Mouse (Mus musculus): ENCODE results near the gene Galntl6. TPM values are rescaled to one million over a fixed set of nuclear protein-coding genes. Genes with fewer than 3 reads are reported as not detected.

Gene Galntl6
- polyA plus RNA-seq, 1 experiment from 2014 or later: 0.73 TPM

GRCm38 (mm10) chr8:58805190-58805589, 107.2 kb downstream of the Galntl6 start:
- H3K27ac ChIP-seq: no peak overlapping the region
- no peak overlapping the region for H3K4me3 ChIP-seq
- H3K4me1 ChIP-seq: no peaks in the 10 kb centered on the region
- no peak for DNase-seq (ENCODE audit: low spot score)
- H3K27me3 ChIP-seq (ENCODE audit: low read depth, poor library complexity, severe bottlenecking): no peaks in the 10 kb centered on the region
- no peaks in the 10 kb centered on the region for H3K9me3 ChIP-seq (replicated peaks)
- no peaks in the 10 kb centered on the region for H3K36me3 ChIP-seq

- Histone ChIP-seq H3K4me3 (no peak overlapping the region), H3K27me3 (ENCODE audit: low read depth, poor library complexity, severe bottlenecking) (no peaks in the 10 kb centered on the region)
- WGBS: 86% methylated on average over 1 of the region's 1 CpGs
Observed at GRCm38 (mm10) chr8:58801847-58802246, 110.6 kb downstream of the Galntl6 start.

GRCm38 (mm10) chr8:58753769-58754168, 158.7 kb downstream of the Galntl6 start:
- 69% methylated on average over 2 of the region's 2 CpGs for WGBS
- H3K4me1 ChIP-seq: no peaks in the 10 kb centered on the region
- H3K36me3 ChIP-seq: no peaks in the 10 kb centered on the region

More at GRCm38 (mm10) chr8:58801847-58802246, 110.6 kb downstream of the Galntl6 start:
- H3K36me3 ChIP-seq: no peaks in the 10 kb centered on the region
- H3K4me1 ChIP-seq: no peaks in the 10 kb centered on the region
- no peak overlapping the region for H3K27ac ChIP-seq
- no peak for DNase-seq (ENCODE audit: low spot score)
- no peaks in the 10 kb centered on the region for H3K9me3 ChIP-seq (replicated peaks)

GRCm38 (mm10) chr8:58737963-58738362, 174.5 kb downstream of the Galntl6 start:
- H3K4me3 ChIP-seq: no peak overlapping the region
- no peaks in the 10 kb centered on the region for H3K4me1 ChIP-seq
- no peaks in the 10 kb centered on the region for H3K9me3 ChIP-seq (replicated peaks)
- 90% methylated on average over 3 of the region's 3 CpGs for WGBS
- H3K27ac ChIP-seq: no peak overlapping the region
- H3K27me3 ChIP-seq (ENCODE audit: low read depth, poor library complexity, severe bottlenecking): no peaks in the 10 kb centered on the region
- DNase-seq (ENCODE audit: low spot score): no peak
- no peaks in the 10 kb centered on the region for H3K36me3 ChIP-seq

More at GRCm38 (mm10) chr8:58753769-58754168, 158.7 kb downstream of the Galntl6 start:
- no peaks in the 10 kb centered on the region for H3K27me3 ChIP-seq (ENCODE audit: low read depth, poor library complexity, severe bottlenecking)
- DNase-seq (ENCODE audit: low spot score): no peak
- H3K4me3 ChIP-seq: no peak overlapping the region
- H3K27ac ChIP-seq: no peak overlapping the region
- H3K9me3 ChIP-seq (replicated peaks): no peaks in the 10 kb centered on the region; the same call in 1 of the 2 replicates

- WGBS: 93% methylated on average over 3 of the region's 3 CpGs
- DNase-seq (ENCODE audit: low spot score): no peak
- no peak overlapping the region for H3K27ac ChIP-seq
- H3K4me1 ChIP-seq: no peaks in the 10 kb centered on the region
- H3K36me3 ChIP-seq: no peaks in the 10 kb centered on the region
- no peaks in the 10 kb centered on the region for H3K9me3 ChIP-seq (replicated peaks)
- no peaks in the 10 kb centered on the region for H3K27me3 ChIP-seq (ENCODE audit: low read depth, poor library complexity, severe bottlenecking)
- H3K4me3 ChIP-seq: no peak overlapping the region
Observed at GRCm38 (mm10) chr8:58691761-58692160, 220.7 kb downstream of the Galntl6 start.

GRCm38 (mm10) chr8:58677847-58678450, 234.5 kb downstream of the Galntl6 start:
- Histone ChIP-seq H3K9me3 (replicated peaks) (no peaks in the 10 kb centered on the region), H3K4me1 (no peaks in the 10 kb centered on the region), H3K4me3 (no peak overlapping the region), H3K27ac (no peak overlapping the region), H3K36me3 (no peaks in the 10 kb centered on the region), H3K27me3 (ENCODE audit: low read depth, poor library complexity, severe bottlenecking) (no peaks in the 10 kb centered on the region)
- WGBS: 56% methylated on average over 6 of the region's 6 CpGs
- DNase-seq (ENCODE audit: low spot score): no peak

GRCm38 (mm10) chr8:58669075-58669474, 243.4 kb downstream of the Galntl6 start:
- Histone ChIP-seq H3K27ac (no peak overlapping the region), H3K9me3 (replicated peaks) (no peaks in the 10 kb centered on the region), H3K27me3 (ENCODE audit: low read depth, poor library complexity, severe bottlenecking) (no peaks in the 10 kb centered on the region), H3K4me3 (no peak overlapping the region), H3K36me3 (no peaks in the 10 kb centered on the region), H3K4me1 (no peaks in the 10 kb centered on the region)
- no peak for DNase-seq (ENCODE audit: low spot score)
- 83% methylated on average over 2 of the region's 2 CpGs for WGBS

- no peaks in the 10 kb centered on the region for H3K4me1 ChIP-seq
- no peak for DNase-seq (ENCODE audit: low spot score)
Observed at GRCm38 (mm10) chr8:58660019-58660418, 252.4 kb downstream of the Galntl6 start.

GRCm38 (mm10) chr8:58655631-58656030, 256.8 kb downstream of the Galntl6 start:
- WGBS: 77% methylated on average over 4 of the region's 4 CpGs
- H3K36me3 ChIP-seq: no peaks in the 10 kb centered on the region
- no peaks in the 10 kb centered on the region for H3K4me1 ChIP-seq
- DNase-seq (ENCODE audit: low spot score): no peak
- H3K27ac ChIP-seq: no peak overlapping the region
- no peaks in the 10 kb centered on the region for H3K27me3 ChIP-seq (ENCODE audit: low read depth, poor library complexity, severe bottlenecking)
- H3K9me3 ChIP-seq (replicated peaks): no peaks in the 10 kb centered on the region
- no peak overlapping the region for H3K4me3 ChIP-seq

More at GRCm38 (mm10) chr8:58660019-58660418, 252.4 kb downstream of the Galntl6 start:
- Histone ChIP-seq H3K4me3 (no peak overlapping the region), H3K9me3 (replicated peaks) (no peaks in the 10 kb centered on the region), H3K27ac (no peak overlapping the region), H3K27me3 (ENCODE audit: low read depth, poor library complexity, severe bottlenecking) (no peaks in the 10 kb centered on the region), H3K36me3 (no peaks in the 10 kb centered on the region)

- no peak overlapping the region for H3K27ac ChIP-seq
- H3K27me3 ChIP-seq (ENCODE audit: low read depth, poor library complexity, severe bottlenecking): no peaks in the 10 kb centered on the region
- 59% methylated on average over 4 of the region's 4 CpGs for WGBS
- H3K4me3 ChIP-seq: no peak overlapping the region
- H3K4me1 ChIP-seq: no peaks in the 10 kb centered on the region
- no peak for DNase-seq (ENCODE audit: low spot score)
- no peaks in the 10 kb centered on the region for H3K36me3 ChIP-seq
- H3K9me3 ChIP-seq (replicated peaks): no peaks in the 10 kb centered on the region
Observed at GRCm38 (mm10) chr8:58606451-58606850, 306.0 kb downstream of the Galntl6 start.

GRCm38 (mm10) chr8:58604751-58605150, 307.7 kb downstream of the Galntl6 start:
- DNase-seq (ENCODE audit: low spot score): no peak
- Histone ChIP-seq H3K4me3 (no peak overlapping the region), H3K9me3 (replicated peaks) (no peaks in the 10 kb centered on the region), H3K27me3 (ENCODE audit: low read depth, poor library complexity, severe bottlenecking) (no peaks in the 10 kb centered on the region), H3K36me3 (no peaks in the 10 kb centered on the region), H3K27ac (no peak overlapping the region), H3K4me1 (no peaks in the 10 kb centered on the region)
- WGBS: 90% methylated on average over 4 of the region's 4 CpGs

- DNase-seq (ENCODE audit: low spot score): no peak
- H3K27me3 ChIP-seq (ENCODE audit: low read depth, poor library complexity, severe bottlenecking): no peaks in the 10 kb centered on the region
- no peaks in the 10 kb centered on the region for H3K9me3 ChIP-seq (replicated peaks)
- H3K4me3 ChIP-seq: no peak overlapping the region
- H3K36me3 ChIP-seq: no peaks in the 10 kb centered on the region
- no peaks in the 10 kb centered on the region for H3K4me1 ChIP-seq
- WGBS: 81% methylated on average over 6 of the region's 6 CpGs
- H3K27ac ChIP-seq: no peak overlapping the region
Observed at GRCm38 (mm10) chr8:58597834-58598233, 314.6 kb downstream of the Galntl6 start.

GRCm38 (mm10) chr8:58575346-58575745, 337.1 kb downstream of the Galntl6 start:
- 91% methylated on average over 1 of the region's 1 CpGs for WGBS
- Histone ChIP-seq H3K27me3 (ENCODE audit: low read depth, poor library complexity, severe bottlenecking) (no peaks in the 10 kb centered on the region), H3K36me3 (no peaks in the 10 kb centered on the region), H3K27ac (no peak overlapping the region), H3K9me3 (replicated peaks) (no peaks in the 10 kb centered on the region), H3K4me3 (no peak overlapping the region), H3K4me1 (0 out of 2 replicates have a peak, but pooled peaks cover under 1% of the 10 kb centered on the region)
- no peak for DNase-seq (ENCODE audit: low spot score)

- no peak for DNase-seq (ENCODE audit: low spot score)
- Histone ChIP-seq H3K27ac (no peak overlapping the region), H3K9me3 (replicated peaks) (no peaks in the 10 kb centered on the region), H3K4me3 (no peak overlapping the region), H3K27me3 (ENCODE audit: low read depth, poor library complexity, severe bottlenecking) (no peaks in the 10 kb centered on the region), H3K36me3 (no peaks in the 10 kb centered on the region), H3K4me1 (0 out of 2 replicates have a peak, but pooled peaks cover 4% of the 10 kb centered on the region)
- 84% methylated on average over 2 of the region's 2 CpGs for WGBS
Observed at GRCm38 (mm10) chr8:58568086-58568485, 344.4 kb downstream of the Galntl6 start.

Data from limb, embryonic 10.5 days (tissue).